Mouse (Mus musculus) liver, postnatal 0 days (tissue): ENCODE results near the gene Gm20388.

Experiments
- CTCF ChIP-seq: sonication (generic); IDR thresholded peaks from 2 replicates; pipeline ENCODE4 v1.5.1; 2016; ENCODE audit warnings: antibody characterized with exemption, low read depth
- EP300 ChIP-seq: IDR thresholded peaks from 2 replicates; pipeline ENCODE4 v1.6.1; 2016; ENCODE audit warnings: antibody characterized with exemption, low read depth, mild to moderate bottlenecking

DNA sequence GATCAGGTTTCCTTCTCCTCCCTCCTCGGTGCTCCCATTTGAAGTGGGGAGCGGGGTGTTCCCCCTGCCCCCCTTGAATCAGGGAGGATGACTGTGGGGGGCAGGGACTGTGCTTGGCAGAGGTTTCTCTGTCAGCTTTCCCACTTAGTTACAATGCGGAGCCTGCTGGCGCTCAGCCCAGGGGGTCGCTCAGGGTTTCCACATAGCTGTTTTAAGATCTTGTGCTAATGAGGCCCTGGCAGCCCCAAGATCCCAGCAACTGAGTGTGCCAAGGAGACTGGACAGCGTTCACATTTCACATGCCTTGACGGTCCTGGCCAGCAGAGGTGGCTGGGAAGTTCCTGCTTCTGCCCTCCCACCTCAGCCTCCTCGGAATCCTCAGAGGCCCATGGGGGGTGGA is 555.1 kb downstream of the Gm20388 start:
- TF ChIP-seq CTCF (no peak), EP300 (no peak)
